Mouse (Mus musculus) activated CD4-positive, CD25-positive, alpha-beta regulatory T cell, adult 4 months (primary cell): ENCODE results near the gene Pde4d. TPM values are rescaled to one million over a fixed set of nuclear protein-coding genes. Genes with fewer than 3 reads are reported as not detected.

Experiments used
- ATAC-seq: one replicate; pipeline ENCODE4 v1.8.0; 2017
- polyA plus RNA-seq, 2 experiments: library from polyadenylated mRNA; unstranded; fragments of 100-300 nt; shearing (Covaris generic); gene quantifications; one replicate each; pipeline ENCODE4 v1.2.1; 2017

The Pde4d gene
- polyA plus RNA-seq, 2 experiments from 2014 or later, result 7.3 to 7.6 TPM

DNA sequence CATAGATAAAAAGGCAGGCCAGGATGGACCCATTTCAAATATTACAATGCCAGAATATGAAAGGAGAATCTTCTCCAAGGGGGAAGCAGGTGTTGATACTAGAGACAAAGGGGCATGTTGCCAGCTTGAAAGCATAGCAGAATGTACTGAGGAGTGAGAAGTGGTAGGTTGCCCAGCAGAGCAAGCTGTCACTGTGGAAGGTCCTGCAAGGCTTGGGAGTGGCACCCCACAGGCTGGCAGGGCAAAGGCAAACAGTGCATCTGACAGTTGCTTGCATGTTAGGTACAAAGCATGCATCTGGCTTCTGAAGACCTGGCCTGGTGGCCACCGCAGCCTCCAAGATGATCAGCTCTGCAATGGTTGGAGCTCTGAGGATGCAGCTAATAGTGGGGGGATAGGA is 384.4 kb downstream of the Pde4d start:
- ATAC-seq, result no peak

DNA sequence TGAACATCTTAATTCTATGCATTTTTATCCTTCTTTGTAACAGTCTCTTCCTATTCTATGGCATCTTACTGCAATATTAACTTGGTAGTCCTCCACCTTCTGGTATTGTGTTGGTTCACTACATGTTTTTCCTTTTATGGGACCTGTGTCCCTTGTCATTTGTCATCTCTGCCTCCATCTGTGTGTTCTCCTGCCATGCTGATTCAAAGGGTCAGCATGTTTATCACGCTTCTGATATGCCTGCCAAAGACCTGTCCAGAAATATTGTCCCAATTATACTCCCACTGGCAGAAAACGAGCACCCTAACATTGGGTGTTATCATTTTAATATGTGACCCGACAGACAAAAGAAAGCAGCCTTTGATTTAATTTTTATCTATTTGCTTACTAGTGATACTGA is 386.6 kb downstream of the Pde4d start:
- no peak for ATAC-seq

DNA sequence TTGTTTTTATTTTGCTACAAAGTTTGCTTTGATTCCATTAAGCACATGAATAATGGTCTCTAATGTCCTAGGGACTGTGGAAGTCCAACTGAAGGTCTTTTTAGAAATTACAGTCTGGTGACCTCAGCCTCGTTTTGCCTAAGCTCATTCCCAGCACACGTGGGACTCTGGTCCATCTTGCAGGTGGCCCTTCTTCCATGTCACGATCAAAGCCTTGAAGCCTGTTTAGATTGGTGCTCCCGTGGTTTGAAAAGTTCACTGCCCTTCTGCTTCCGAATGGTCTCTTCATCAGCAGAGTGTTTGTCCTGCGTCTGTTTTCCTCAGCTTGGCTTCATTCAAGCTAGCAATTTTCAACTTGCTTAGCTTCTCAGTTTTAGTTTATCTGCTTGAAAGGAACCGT is 389.4 kb downstream of the Pde4d start:
- ATAC-seq, result no peak

DNA sequence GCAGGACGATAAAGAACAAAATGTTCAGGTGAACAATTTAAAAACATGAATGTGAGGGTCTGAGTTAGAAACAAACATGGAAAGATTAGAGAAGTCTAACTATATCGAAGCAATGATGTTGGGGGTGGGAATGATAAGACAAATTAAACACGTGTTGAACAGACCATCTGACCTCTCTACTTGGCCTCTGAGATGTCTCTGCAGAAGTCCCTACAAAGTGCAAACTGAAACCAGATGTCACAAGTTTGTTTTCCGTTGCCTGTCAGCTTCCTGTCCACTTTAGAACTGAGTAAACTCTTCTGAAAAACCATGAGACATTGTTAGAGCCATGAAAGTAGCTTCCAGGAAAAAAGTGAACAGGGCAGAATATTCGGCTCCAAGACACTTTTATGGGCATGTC is 404.3 kb downstream of the Pde4d start:
- no peak for ATAC-seq

DNA sequence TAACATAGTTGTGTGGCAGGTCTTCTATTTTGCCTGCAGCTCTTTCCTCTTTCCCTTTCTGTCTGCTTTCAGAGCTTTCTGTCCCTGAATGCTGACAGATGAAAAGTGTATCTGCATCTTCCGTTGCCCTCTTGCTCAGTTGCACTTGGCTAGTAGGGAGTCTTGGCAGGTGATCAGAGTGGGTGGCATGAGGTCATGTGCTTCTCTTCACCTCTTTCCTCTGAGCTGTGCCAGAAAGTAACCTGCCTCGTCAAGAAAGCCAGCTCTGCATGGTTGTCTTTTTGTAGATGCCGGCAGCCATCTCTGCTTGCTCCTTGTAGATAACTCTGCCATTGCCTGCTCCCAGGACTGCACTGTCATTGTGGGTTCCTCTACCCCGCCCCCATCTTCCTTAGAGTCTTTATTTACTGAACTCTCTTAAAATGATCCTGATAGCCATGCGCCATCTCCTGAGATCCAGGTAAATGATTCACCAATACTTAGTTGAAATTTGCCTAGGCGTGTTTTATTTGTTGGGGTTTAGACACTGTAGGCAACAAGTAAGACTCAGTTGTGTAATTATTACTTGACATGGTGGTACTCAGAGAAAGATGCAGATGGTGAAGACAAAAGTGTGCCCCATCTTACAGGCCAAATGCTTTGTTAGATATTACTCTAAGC is 407.2 kb downstream of the Pde4d start:
- no peak for ATAC-seq

DNA sequence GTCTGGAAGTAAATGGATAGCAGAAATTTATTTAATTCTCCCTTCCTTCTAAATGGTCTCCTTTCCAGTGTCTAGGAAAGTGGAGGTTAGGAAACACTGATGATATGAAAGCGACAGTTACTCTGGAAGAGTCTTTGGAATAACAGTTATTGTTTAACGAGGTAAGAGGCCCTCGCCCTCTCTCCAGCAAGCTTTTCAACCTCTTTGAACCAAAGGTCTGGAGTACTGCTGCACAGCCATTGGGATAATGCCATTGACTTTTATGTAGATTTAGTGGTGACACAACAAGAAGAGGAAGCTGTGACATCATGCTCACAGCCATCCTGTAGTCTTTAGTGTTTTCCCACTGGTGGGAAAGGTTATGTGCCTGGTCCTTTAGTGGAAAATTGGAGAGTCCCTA is 409.6 kb downstream of the Pde4d start:
- no peak for ATAC-seq

DNA sequence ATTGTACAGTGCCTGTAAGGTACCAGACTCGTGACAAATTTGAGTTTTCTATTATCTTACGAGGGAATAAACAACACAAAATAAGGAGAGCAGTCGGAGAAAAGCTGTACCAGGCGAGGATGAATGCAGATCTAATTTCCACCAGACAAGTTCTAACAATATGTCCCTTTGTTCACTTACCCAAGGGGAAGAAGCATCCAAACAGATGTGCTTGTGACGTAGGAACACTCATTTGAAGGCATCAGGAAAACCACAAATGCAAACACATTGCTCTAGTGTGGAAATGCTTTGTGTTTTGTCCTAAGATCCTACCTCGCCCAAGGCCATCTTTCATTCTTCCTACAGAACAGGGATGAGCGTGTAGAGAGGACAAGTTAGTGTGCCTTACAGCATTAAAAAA is 411.0 kb downstream of the Pde4d start:
- no peak for ATAC-seq

DNA sequence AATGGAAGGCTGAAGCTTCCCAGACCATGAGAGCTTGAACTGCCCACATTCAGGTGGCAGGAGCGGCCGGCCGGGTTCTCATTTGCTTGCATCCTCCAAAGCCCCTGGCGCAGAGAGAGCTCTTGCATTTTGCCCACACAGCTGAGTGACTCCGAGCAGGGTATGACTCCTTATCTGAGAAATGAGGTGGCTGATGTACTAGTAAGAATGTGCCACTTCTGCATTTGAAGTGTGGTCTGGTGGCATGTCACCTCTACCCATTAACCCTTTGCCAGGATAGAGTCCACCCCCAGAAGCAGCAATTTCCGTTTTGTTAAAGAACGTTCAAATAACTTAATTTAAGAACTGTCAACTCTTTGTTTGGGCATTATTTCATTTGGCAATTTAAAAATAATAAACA is 412.0 kb downstream of the Pde4d start:
- no peak for ATAC-seq

DNA sequence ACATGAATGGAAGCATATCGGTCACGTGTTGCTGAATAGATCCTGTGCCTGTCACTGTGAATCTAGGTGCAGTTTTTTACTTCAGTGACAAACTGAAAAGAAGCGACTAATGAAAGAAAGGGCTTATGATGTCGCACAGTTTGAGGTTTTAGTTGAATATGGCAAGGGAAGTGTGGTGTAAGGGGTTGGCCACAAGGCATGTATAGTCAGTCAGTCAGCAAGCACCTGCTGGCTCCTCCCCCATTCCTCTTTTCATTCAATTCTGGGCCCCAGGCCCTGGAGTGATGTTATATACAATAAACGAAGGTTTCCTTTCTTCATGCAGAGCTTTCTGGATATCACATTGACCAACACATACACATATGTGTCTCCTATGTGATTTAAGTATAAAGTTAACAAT is 412.4 kb downstream of the Pde4d start:
- ATAC-seq, result no peak

DNA sequence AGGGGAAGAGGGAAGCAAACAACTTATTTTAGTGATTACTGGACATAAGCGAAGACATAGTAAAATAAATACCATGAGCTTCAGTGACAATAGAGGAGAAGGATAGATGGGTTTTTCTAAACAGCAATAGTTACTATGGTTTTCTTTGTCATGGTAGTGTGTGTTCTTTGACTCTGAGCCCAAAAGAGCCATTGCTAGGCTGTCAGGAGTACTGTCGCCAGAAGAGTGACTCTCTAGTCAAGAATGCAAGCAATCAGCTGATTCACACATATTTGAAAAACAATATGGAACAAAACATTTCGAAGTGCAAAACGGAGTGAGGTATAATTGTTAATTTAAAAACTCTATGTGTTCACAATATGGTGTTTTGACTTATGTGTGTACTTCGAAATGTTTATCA is 450.4 kb downstream of the Pde4d start:
- no peak for ATAC-seq

DNA sequence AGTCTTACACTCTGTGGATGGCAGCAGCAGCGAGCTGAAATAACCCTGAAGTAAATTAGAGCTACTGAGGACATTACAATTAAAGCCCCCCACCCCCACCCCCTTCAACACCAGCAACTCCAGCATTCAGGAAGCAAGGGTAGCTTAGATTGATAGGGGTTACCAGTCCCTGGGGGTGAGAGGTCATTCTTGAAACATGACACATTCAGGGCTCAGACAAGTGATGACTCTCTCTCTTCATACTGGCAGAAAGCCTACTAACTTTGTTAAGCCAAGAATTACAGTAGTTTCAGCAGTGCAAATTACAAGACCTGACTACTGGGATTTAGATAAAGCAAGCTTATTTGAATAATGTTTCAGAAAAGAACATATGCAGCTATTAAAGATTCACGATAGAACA is 455.4 kb downstream of the Pde4d start:
- ATAC-seq, result no peak

DNA sequence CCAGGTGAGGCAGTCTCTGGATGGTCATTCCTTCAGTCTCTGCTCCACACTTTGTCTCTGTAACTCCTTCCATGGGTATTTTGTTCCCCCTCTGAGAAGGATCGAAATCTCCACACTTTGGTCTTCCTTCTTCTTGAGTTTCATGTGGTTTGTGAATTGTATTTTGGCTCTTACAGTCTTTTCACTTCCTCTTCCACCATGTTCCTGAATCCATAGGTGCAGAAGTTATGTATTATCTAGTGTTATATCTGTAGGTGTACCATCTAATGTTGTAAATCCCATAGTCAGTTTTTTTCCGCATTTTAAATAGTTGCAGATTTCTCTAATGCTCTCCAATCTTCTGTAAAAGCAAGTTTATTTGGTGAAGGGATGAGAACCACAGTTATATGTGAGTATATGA is 459.4 kb downstream of the Pde4d start:
- ATAC-seq, result no peak

DNA sequence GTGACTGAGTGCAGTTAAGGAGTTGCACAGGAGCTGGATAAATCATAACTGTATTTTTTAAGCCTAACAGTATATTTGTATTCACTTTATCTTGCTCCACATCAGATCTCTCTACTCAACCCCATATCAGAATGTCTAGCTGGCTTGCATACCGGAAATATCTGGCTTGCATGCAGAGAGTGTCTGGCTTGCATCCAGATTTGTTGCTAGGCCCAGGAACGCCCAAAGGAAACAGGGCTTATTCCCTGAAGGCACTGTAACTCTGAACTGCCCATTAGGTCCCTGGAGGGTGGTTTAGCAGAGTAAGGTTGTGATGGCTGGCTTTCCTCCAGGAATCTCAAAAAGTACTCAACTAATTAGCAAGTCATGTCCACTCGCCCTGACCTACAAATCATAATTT is 464.9 kb downstream of the Pde4d start:
- ATAC-seq, result no peak

DNA sequence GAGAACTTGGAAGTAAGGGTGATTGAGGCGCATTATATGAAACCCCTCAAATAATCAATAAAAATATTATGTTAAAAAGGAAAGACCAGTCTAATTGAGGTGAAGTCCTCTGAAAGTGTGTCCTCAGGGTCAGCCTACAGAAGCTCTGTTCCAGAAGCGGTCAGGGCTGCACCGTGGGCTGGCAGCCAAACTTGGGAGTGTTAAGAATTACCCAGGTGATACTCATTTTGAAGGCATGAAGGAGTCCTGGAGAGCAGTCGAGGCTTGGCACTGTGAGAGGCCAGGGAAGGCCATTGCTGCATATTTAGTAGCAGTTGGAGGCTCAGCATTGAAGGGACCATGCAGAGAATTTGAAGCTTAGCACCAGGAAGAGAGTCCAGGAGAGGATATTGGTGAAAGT is 471.4 kb downstream of the Pde4d start:
- ATAC-seq, result no peak

DNA sequence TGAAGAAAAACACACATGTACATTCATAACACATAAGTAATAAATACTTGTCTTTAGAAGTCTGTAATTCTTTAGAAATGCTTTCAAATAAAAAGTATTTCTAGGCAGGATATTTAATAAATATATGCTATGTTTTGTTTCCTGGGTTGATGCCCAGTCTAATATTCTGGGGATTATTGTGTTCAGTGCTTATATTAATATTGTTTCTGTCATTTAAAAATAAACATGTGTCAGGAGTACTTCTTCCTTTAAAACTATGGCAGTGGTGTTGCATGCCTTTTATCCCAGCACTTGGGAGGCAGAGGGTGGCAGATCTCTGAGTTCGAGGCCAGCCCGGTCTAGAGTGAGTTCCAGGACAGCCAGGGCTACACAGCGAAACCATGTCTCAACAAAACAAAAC is 485.1 kb downstream of the Pde4d start:
- ATAC-seq, result no peak

DNA sequence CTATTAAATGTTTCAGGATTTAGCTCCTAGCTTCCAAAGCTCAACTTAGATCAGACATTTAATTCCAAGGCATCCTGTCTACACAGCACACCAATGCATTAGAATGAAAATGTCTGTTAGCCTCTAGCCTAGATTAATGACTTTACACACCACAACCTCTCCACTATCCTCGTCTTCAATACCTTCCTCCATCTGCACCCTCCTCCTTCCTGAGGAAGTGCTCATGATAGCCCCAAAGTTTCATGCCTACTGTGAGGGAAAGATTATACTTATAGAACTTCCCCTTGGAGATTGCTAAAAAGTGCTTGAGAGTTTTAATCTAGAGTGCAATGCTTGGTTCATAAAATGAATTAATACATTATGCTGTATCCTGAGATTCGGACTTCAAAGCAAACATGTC is 487.5 kb downstream of the Pde4d start:
- no peak for ATAC-seq

DNA sequence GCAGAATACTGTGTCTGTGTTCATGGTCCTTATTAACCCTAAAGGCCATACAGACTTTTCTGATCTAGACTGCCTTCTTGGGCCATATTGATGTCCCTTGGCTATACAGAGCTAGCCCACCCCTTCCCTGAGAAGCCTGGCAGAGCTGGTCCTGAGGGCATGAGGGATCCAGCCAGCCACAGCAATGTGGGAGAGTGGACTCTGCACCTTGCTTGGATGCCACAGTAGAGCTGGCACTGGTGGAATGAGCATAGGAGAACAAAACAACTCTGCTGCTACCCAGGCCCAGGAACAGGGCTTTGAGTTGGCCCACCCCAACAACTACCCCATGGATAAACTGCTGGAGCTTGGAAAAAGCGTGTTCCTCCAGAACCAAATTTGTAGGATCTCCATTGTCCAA is 503.2 kb downstream of the Pde4d start:
- no peak for ATAC-seq

DNA sequence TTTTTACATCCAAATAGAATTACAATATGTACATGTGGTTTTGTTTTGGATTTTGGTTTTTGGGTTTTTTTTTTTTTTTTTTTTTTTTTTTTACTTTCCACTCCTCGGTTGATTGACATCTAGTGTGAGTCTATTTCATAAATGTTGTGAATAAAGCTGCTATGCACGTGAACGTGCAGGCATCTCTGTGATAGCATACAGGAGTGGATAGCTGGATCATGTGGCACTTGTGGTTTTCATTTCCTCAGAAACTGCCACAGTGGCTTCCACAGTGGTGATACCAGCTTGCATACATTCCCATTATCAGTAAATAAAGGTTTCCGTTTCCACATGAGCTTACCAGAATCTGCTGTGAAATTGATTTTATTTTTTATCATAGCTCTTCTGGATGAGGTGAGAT is 506.3 kb downstream of the Pde4d start:
- ATAC-seq, result no peak

DNA sequence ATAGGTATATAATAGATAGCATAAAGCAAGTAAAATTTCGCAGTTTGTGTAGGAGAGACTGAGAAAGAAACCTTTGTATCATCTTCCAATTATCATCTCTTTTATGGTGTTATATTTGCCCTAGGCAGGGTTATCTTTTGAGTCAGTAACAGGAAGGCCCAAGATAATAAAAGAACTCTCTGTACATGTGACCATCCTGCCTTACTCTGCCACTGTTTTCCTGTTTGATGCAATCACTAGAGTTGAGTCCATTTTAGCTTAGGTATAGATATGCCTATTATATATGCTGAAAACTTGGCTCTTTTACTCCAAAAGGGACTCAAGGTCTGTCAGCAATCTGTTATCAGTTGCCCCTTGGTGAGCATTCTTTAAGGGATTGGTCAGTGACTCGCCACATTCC is 514.3 kb downstream of the Pde4d start:
- no peak for ATAC-seq

DNA sequence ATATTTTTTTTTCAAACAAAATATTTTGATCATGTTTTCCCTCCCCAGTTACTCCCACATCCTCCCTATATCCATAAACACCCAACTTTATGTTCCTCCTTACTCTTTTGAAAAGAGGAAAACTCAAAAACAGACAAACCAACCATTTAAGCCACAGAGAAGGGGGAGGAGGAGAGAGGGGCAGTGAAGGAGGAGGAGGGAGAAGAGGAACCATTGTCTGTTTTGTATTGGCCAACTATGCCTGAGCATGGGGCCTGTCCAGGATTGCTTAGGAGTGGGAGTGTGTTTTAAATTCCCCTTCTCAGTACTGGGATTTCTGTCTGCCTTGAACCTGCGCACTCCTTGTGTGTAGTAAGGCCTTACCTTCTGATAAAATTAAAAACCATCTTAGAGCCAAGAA is 531.4 kb downstream of the Pde4d start:
- no peak for ATAC-seq

DNA sequence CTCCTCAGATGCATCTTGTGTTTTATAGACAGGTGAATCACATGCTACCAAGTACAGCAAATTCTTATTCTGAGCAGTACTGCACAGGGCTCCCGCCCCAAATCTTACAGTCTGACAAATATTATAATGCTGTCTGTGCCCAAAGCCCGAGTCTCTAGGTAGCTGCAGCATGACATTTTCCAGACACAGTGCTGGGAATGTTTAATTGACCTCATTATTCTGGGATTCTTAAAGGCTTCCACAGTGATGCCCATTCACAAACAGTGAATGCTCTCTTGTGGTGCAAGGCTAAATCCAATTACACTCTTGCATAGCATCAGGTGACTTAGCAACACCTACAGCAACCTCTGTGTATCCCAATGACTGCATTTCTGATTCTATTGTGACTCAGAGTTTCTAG is 549.0 kb downstream of the Pde4d start:
- no peak for ATAC-seq

DNA sequence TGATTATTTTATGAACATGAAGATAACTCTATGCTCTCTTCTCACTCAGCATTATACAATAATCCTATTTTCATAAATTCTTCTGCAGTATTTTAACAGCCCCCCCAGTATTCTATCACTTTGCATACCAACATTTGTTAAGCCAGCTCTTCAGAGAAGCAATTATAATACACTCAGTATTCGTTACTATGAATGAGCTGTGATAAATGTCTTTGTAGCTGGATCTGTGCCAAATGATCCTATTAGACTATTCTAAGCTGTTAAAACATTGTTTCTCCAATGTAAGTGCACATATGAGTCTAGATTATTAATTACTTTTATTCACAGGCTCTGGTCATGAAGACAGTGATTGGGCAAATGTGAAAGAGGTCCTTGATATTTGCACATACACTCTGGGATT is 575.0 kb downstream of the Pde4d start:
- no peak for ATAC-seq

DNA sequence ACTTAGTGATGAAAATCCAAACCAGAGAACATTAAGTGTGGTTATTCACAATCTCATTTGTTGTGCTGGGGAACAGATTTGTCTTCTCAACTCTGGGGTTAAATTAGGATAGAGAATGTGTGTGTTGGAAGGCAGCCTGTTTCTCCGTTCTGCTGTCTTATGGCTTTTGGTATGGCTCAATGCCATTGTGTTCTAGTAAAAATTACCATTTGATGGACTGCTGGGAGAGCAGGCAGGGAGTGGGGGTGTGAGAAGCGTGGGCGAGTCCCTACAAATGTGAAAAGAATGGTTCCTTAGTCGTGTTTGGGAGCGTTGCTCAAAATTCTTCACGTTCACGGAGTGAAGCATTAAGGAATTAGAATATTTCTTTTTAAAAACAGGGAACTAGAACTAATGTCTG is 597.4 kb downstream of the Pde4d start:
- ATAC-seq, result no peak

DNA sequence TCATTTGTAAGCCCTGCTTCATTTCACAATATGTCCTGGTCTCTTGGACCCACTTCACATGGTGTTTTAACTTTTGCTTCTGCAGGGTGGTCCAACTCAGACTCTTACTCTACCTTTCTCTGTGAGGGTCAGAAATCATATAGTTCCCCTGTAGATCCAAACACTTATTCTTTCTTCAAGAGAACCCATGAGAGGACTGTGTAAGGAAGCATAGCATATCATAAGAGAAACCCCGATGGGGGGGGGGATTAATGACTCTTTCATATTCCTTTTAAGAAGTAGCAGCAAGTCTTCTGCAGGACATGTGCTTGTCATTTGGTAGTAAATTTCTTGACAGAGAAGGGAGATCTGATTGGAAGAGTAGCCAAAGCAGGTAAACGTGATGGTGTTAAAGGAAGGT is 603.1 kb downstream of the Pde4d start:
- no peak for ATAC-seq

DNA sequence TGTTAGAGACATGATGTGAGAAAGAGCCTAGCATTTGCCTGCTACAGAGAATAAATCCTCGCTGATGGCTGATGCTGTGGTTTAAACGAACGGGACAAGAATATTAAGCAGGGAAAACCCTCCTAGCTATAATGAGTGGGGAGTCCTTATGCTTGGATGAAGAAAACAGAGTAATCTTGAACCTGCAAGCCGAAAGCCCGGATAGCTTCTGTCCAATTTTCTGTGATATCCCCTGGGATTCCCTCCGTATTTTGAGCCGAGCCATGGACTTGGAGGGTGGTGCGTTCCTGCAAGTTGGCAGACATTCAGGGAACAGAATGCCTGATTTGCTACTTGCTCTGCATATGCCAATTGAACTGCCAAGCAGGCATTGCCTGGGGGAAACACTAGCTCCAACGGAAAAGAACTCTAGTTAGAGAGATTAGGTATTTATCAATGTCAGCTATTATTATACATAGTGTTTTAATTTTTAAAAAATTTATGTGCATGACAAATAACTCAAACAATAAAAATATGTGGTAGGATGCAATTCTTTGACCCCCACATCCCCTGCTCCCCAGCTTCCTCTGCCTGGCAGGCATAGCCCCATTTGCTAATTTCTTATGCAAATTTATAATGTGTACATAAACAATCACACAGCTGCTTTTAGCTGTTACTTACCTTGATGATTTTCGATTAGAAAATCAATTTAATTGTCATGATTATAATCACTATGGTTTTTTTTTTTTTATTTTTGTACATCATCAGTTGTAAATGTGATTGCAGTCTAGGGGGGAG is 603.7 kb downstream of the Pde4d start:
- ATAC-seq, result no peak
